Mouse (Mus musculus): ENCODE measurements around the gene Pnkp. TPM values are rescaled to one million over a fixed set of nuclear protein-coding genes. Genes with fewer than 3 reads are reported as not detected.

Pnkp gene
- polyA plus RNA-seq, 2 experiments, result 23.8 to 32.0 TPM

DNA sequence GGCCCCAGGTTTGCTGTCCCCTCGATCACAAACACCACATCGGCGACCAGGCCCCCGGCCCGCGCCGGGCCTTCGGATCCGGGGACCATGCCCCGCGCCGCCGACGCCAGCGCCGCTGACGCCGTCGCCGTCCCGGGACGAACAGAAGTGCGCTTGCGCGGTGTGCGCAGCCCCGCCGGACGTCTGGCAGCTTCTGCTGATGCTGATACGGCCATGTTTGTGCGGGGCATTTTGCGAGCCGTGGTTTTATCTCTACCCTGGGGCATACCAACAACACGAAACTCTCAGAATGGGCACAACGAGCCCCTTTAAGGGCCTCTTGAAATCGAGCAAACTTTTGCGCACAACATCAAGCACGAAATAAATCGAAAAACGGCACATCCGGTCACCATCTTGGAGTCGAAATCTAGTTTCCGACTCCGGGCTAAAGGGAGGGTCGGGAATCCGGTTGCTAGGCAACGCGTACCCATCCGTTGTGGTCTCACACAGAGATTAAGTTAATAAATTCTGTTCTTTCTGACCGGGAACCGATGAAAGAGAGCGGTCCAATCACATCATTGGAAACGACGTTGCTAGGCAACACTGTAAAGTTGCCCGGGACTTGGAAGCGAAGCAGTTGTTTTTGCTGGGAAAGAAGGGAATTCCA lies 35.5 kb downstream of the Pnkp start, which contains the start of gene Med25:
Gene Med25, minus strand, starts transcription at position 437 of the 646 bp plus-strand sequence.
- WGBS, result under 1% methylated on average over 56 of the region's 56 CpGs
- Histone ChIP-seq H3K36me3 (ENCODE audit: control insufficient read depth, insufficient read depth, low read length) (peaks cover 26% of the 10 kb centered on the region), H3K27ac (replicated peaks; ENCODE audit: low read depth, low read length) (peak within 1 kb of the TSS; percentile 98), H3K9ac (ENCODE audit: low read depth, low read length, severe bottlenecking) (peak within 1 kb of the TSS; percentile 84), H3K9me3 (ENCODE audit: control insufficient read depth, low read length) (no peaks in the 10 kb centered on the region), H3K4me3 (replicated peaks; ENCODE audit: low read length) (peak within 1 kb of the TSS; percentile 83), H3K27me3 (ENCODE audit: control insufficient read depth, insufficient read depth, low read length) (no peaks in the 10 kb centered on the region), H3K4me1 (ENCODE audit: control insufficient read depth, insufficient read depth, low read length) (peaks cover 28% of the 10 kb centered on the region), H3K4me2 (replicated peaks; ENCODE audit: low read depth, low read length, severe bottlenecking) (peak within 1 kb of the TSS; percentile 93)
- TF ChIP-seq POLR2A (IDR thresholded peaks at IDR 0.05; ENCODE audit: borderline replicate concordance, extremely low read depth, insufficient read depth, insufficient read length), result 0 out of 2 replicates have a peak, but pooled peaks have one; percentile 88
- peak; percentile 99 for DNase-seq (ENCODE audit: low spot score)
- peak; percentile 88 for ATAC-seq (ENCODE audit: low FRiP score, low read depth)

DNA sequence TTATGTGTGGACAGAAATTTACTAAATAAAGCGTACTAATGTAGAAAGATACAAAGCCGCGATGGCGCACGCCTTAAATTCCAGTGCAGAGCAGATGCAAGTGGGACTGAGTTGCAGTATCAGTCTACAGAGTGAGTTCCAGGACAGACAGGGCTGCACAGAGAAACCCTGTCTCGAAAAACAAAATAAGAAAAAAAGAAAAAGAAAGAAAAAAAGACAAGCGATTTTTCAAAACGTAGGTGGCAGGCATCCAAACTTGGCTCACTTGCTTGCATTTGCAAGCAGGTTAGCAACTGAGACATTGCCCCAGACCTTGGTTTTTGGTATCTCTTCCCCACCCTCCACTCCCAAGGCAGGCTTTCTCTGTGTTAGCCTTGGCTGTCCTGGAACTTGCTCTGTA lies 36.3 kb downstream of the Pnkp start:
- WGBS, result 29% methylated on average over 8 of the region's 8 CpGs
- H3K36me3 ChIP-seq (ENCODE audit: control insufficient read depth, insufficient read depth, low read length), result peaks cover 26% of the 10 kb centered on the region
- peak overlapping the region; percentile 83 for H3K4me3 ChIP-seq (replicated peaks; ENCODE audit: low read length)
- no peak for TF ChIP-seq POLR2A (IDR thresholded peaks at IDR 0.05; ENCODE audit: borderline replicate concordance, extremely low read depth, insufficient read depth, insufficient read length)
- peak overlapping the region; percentile 93 for H3K4me2 ChIP-seq (replicated peaks; ENCODE audit: low read depth, low read length, severe bottlenecking)
- peak overlapping the region; percentile 32 for H3K9ac ChIP-seq (ENCODE audit: low read depth, low read length, severe bottlenecking)
- ATAC-seq (ENCODE audit: low FRiP score, low read depth) (no peak), DNase-seq (ENCODE audit: low spot score) (no peak)
- H3K27ac ChIP-seq (replicated peaks; ENCODE audit: low read depth, low read length), result peak overlapping the region; percentile 98
- H3K27me3 ChIP-seq (ENCODE audit: control insufficient read depth, insufficient read depth, low read length), result no peaks in the 10 kb centered on the region
- peaks cover 29% of the 10 kb centered on the region for H3K4me1 ChIP-seq (ENCODE audit: control insufficient read depth, insufficient read depth, low read length)
- no peaks in the 10 kb centered on the region for H3K9me3 ChIP-seq (ENCODE audit: control insufficient read depth, low read length)

DNA sequence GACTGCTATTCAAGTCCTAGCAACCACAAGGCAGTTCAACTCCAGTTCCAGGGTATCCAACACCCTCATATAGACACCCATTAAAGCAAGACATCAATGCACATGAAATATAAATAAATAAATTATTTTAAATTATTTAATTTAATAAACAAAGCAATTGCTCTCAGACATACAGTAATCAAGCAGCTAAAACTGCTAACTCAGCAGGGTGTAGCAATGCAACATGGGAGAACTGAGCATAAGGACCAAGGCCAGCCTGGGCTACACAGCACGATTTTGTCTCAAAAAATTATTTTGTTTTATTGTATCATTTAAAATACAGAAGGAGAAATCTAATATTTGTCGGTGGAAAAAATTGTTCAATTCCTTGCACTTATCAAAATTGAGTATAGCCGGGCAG lies 37.2 kb downstream of the Pnkp start:
- ATAC-seq (ENCODE audit: low FRiP score, low read depth), result no peak
- no peaks in the 10 kb centered on the region for H3K27me3 ChIP-seq (ENCODE audit: control insufficient read depth, insufficient read depth, low read length)
- no peak overlapping the region for H3K4me3 ChIP-seq (replicated peaks; ENCODE audit: low read length)
- no peak overlapping the region for H3K4me2 ChIP-seq (replicated peaks; ENCODE audit: low read depth, low read length, severe bottlenecking)
- peaks cover 29% of the 10 kb centered on the region for H3K4me1 ChIP-seq (ENCODE audit: control insufficient read depth, insufficient read depth, low read length)
- 88% methylated on average over 3 of the region's 3 CpGs for WGBS
- no peaks in the 10 kb centered on the region for H3K9me3 ChIP-seq (ENCODE audit: control insufficient read depth, low read length)
- peaks cover 20% of the 10 kb centered on the region for H3K36me3 ChIP-seq (ENCODE audit: control insufficient read depth, insufficient read depth, low read length)
- no peak for DNase-seq (ENCODE audit: low spot score)
- no peak overlapping the region for H3K27ac ChIP-seq (replicated peaks; ENCODE audit: low read depth, low read length)
- TF ChIP-seq POLR2A (IDR thresholded peaks at IDR 0.05; ENCODE audit: borderline replicate concordance, extremely low read depth, insufficient read depth, insufficient read length), result no peak
- H3K9ac ChIP-seq (ENCODE audit: low read depth, low read length, severe bottlenecking), result no peak overlapping the region

DNA sequence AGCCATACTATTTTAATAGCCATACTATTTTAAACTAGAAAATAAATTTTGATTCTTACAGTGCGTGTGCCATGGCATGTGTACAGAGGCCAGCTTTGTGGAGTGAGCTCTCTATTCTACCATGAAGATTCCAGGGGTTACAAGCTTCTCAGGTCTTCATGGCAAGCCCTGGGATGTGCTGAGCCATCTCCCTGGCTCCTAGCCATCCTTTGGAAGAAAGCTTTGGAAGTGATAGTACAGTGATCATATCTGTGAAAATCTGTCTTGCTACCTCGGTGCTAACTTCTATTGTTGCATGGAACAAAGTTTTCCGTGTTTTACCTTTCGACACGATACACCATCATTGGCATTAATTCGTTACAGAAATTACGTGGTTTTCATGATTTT lies 38.3 kb downstream of the Pnkp start:
- WGBS, result 75% methylated on average over 7 of the region's 7 CpGs

DNA sequence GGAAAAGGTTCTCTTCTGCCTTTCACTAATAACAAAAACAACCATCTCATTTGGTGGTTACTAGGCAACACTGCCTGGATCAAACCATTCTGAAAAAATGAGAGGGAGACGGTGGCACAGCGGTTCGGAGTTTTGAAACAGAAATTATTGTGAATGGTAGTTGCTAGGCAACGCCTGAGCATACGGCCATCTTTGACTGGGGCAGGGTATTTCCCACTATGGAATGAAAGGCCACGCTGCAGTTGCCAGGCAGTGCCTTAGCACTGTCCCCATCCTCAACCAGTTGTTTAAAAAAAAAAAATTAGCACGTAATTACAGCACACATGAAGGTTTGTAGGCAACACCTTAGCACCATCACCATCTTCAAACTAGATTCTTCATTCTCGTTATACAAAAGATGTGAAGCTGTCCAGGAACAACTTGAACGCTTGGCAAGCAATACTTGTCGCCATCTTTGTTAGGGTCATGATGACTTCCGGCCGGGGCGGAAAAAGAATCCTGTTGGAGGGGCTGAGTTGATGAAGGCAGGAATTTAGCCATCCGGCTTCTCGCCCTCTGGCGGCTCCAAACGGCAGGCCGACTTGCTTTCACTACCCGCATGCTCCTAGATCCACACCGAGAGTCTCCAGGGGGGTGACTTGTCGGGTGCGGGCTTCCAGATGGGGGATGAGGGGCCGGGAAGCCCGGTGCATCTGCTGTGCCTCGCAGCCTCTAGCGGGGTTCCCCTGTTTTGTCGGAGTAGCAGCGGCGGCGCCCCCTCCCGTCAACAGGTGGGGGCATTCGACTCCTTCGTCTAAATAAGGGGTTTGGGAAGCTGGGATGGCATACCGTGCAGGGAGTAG lies 38.9 kb downstream of the Pnkp start, which contains the start of gene Fuz:
Gene Fuz, plus strand, starts transcription at position 487 of the 842 bp plus-strand sequence.
- H3K4me1 ChIP-seq (ENCODE audit: control insufficient read depth, insufficient read depth, low read length), result peaks cover 28% of the 10 kb centered on the region
- no peaks in the 10 kb centered on the region for H3K9me3 ChIP-seq (ENCODE audit: control insufficient read depth, low read length)
- H3K27ac ChIP-seq (replicated peaks; ENCODE audit: low read depth, low read length), result peak within 1 kb of the TSS; percentile 87
- peak within 1 kb of the TSS; percentile 67 for H3K9ac ChIP-seq (ENCODE audit: low read depth, low read length, severe bottlenecking)
- H3K36me3 ChIP-seq (ENCODE audit: control insufficient read depth, insufficient read depth, low read length), result peaks cover 25% of the 10 kb centered on the region
- H3K4me2 ChIP-seq (replicated peaks; ENCODE audit: low read depth, low read length, severe bottlenecking), result peak within 1 kb of the TSS; percentile 52
- peak within 1 kb of the TSS; percentile 57 for H3K4me3 ChIP-seq (replicated peaks; ENCODE audit: low read length)
- ATAC-seq (ENCODE audit: low FRiP score, low read depth) (peak; percentile 67), DNase-seq (ENCODE audit: low spot score) (peak; percentile 94)
- TF ChIP-seq POLR2A (IDR thresholded peaks at IDR 0.05; ENCODE audit: borderline replicate concordance, extremely low read depth, insufficient read depth, insufficient read length), result peak; percentile 11; the same call in 1 of the 2 replicates
- H3K27me3 ChIP-seq (ENCODE audit: control insufficient read depth, insufficient read depth, low read length), result no peaks in the 10 kb centered on the region
- WGBS, result 2% methylated on average over 34 of the region's 34 CpGs

More for the DNA sequence above, 38.3 kb downstream of the Pnkp start:
- H3K27me3 ChIP-seq (ENCODE audit: control insufficient read depth, insufficient read depth, low read length), result no peaks in the 10 kb centered on the region
- no peak for TF ChIP-seq POLR2A (IDR thresholded peaks at IDR 0.05; ENCODE audit: borderline replicate concordance, extremely low read depth, insufficient read depth, insufficient read length)
- peak overlapping the region; percentile 87 for H3K27ac ChIP-seq (replicated peaks; ENCODE audit: low read depth, low read length)
- H3K9me3 ChIP-seq (ENCODE audit: control insufficient read depth, low read length), result no peaks in the 10 kb centered on the region
- no peak overlapping the region for H3K9ac ChIP-seq (ENCODE audit: low read depth, low read length, severe bottlenecking)
- peak overlapping the region; percentile 57 for H3K4me3 ChIP-seq (replicated peaks; ENCODE audit: low read length)
- peaks cover 25% of the 10 kb centered on the region for H3K36me3 ChIP-seq (ENCODE audit: control insufficient read depth, insufficient read depth, low read length)
- DNase-seq (ENCODE audit: low spot score) (no peak), ATAC-seq (ENCODE audit: low FRiP score, low read depth) (no peak)
- peaks cover 29% of the 10 kb centered on the region for H3K4me1 ChIP-seq (ENCODE audit: control insufficient read depth, insufficient read depth, low read length)
- peak overlapping the region; percentile 52 for H3K4me2 ChIP-seq (replicated peaks; ENCODE audit: low read depth, low read length, severe bottlenecking)

Measured in limb, embryonic 14.5 days (tissue).